Mouse (Mus musculus) kidney, embryonic 15.5 days (tissue): ENCODE results near the gene Nckap5. TPM values are rescaled to one million over a fixed set of nuclear protein-coding genes. Genes with fewer than 3 reads are reported as not detected.

Experiments used
- ATAC-seq: fragments of 200-750 bp; cut with Nextera tagmentation; replicated peaks from 2 replicates; pipeline ENCODE4 v1.8.0; 2017; ENCODE audit warnings: moderate TSS enrichment; ENCODE audit not compliant: low FRiP score
- H3K27ac ChIP-seq: fragments of 300-500 bp; sonication (generic); 2 replicates; pipeline ENCODE4 v1.5.1; 2015; ENCODE audit warnings: mild to moderate bottlenecking, inconsistent platforms
- H3K27me3 ChIP-seq: fragments of 300-500 bp; sonication (generic); 2 replicates; pipeline ENCODE4 v1.6.1; 2015; ENCODE audit warnings: inconsistent platforms
- H3K36me3 ChIP-seq: fragments of 300-500 bp; sonication (generic); 2 replicates; pipeline ENCODE4 v1.6.1; 2015; ENCODE audit warnings: inconsistent platforms
- H3K4me1 ChIP-seq: fragments of 300-500 bp; sonication (generic); 2 replicates; pipeline ENCODE4 v1.6.1; 2015; ENCODE audit warnings: inconsistent platforms
- H3K4me2 ChIP-seq: fragments of 300-500 bp; sonication (generic); 2 replicates; pipeline ENCODE4 v1.6.1; 2015; ENCODE audit warnings: moderate library complexity, mild to moderate bottlenecking, inconsistent platforms
- H3K4me3 ChIP-seq: fragments of 300-500 bp; sonication (generic); replicated peaks from 2 replicates; pipeline ENCODE4 v1.5.1; 2015; ENCODE audit warnings: mild to moderate bottlenecking, inconsistent platforms
- H3K9ac ChIP-seq: fragments of 300-500 bp; sonication (generic); 2 replicates; pipeline ENCODE4 v1.6.1; 2015; ENCODE audit warnings: mild to moderate bottlenecking, inconsistent platforms
- H3K9me3 ChIP-seq: fragments of 300-500 bp; sonication (generic); replicated peaks from 2 replicates; pipeline ENCODE4 v1.6.1; 2016; ENCODE audit warnings: inconsistent platforms
- WGBS: fragments of 180-500 bp; shearing (Covaris S2); methylation state at CpG from one replicate; pipeline ENCODE4 v1.1.7; 2015; ENCODE audit warnings: mixed read lengths; 5-methylcytosine and 5-hydroxymethylcytosine counted together
- polyA plus RNA-seq: library from polyadenylated mRNA; unstranded; fragments of >200 nt; fragmentation: Nextera tagmentation; extraction: Ambion mirVana; gene quantifications from 2 replicates; pipeline ENCODE4 v1.2.1, GENCODE M21; 2015

Gene Nckap5
- polyA plus RNA-seq, 1 experiment from 2014 or later, result 4.4 TPM

GRCm38 (mm10) chr1:126763192-126763591, 67.4 kb downstream of the Nckap5 start:
- no peaks in the 10 kb centered on the region for H3K36me3 ChIP-seq
- no peak overlapping the region for H3K27ac ChIP-seq
- H3K9me3 ChIP-seq, result no peaks in the 10 kb centered on the region
- H3K27me3 ChIP-seq, result no peaks in the 10 kb centered on the region
- 94% methylated on average over 2 of the region's 2 CpGs for WGBS
- ATAC-seq, result no peak
- no peaks in the 10 kb centered on the region for H3K4me1 ChIP-seq
- no peak overlapping the region for H3K4me3 ChIP-seq
- no peak overlapping the region for H3K9ac ChIP-seq
- H3K4me2 ChIP-seq, result no peak overlapping the region

- WGBS, result 68% methylated on average over 2 of the region's 2 CpGs
- no peak for ATAC-seq
Observed at GRCm38 (mm10) chr1:126760386-126760785, 70.2 kb downstream of the Nckap5 start.

GRCm38 (mm10) chr1:126755682-126756081, 74.9 kb downstream of the Nckap5 start:
- Histone ChIP-seq H3K27ac (no peak overlapping the region), H3K9me3 (no peaks in the 10 kb centered on the region), H3K4me3 (no peak overlapping the region), H3K9ac (no peak overlapping the region), H3K4me2 (no peak overlapping the region), H3K36me3 (no peaks in the 10 kb centered on the region), H3K4me1 (no peaks in the 10 kb centered on the region), H3K27me3 (no peaks in the 10 kb centered on the region)
- WGBS, result 32% methylated on average over 5 of the region's 5 CpGs
- ATAC-seq, result no peak

More at GRCm38 (mm10) chr1:126760386-126760785, 70.2 kb downstream of the Nckap5 start:
- no peak overlapping the region for H3K4me3 ChIP-seq
- no peak overlapping the region for H3K9ac ChIP-seq
- H3K4me2 ChIP-seq, result no peak overlapping the region
- no peaks in the 10 kb centered on the region for H3K36me3 ChIP-seq
- no peaks in the 10 kb centered on the region for H3K27me3 ChIP-seq
- no peaks in the 10 kb centered on the region for H3K9me3 ChIP-seq
- H3K27ac ChIP-seq, result no peak overlapping the region
- H3K4me1 ChIP-seq, result no peaks in the 10 kb centered on the region

- H3K4me2 ChIP-seq, result no peak overlapping the region
- ATAC-seq, result no peak
- H3K27me3 ChIP-seq, result no peaks in the 10 kb centered on the region
- H3K27ac ChIP-seq, result no peak overlapping the region
- no peaks in the 10 kb centered on the region for H3K9me3 ChIP-seq
- no peaks in the 10 kb centered on the region for H3K36me3 ChIP-seq
- H3K9ac ChIP-seq, result no peak overlapping the region
- no peaks in the 10 kb centered on the region for H3K4me1 ChIP-seq
- no peak overlapping the region for H3K4me3 ChIP-seq
Observed at GRCm38 (mm10) chr1:126753611-126754010, 77.0 kb downstream of the Nckap5 start.

- Histone ChIP-seq H3K4me1 (no peaks in the 10 kb centered on the region), H3K4me2 (no peak overlapping the region), H3K9me3 (no peaks in the 10 kb centered on the region), H3K36me3 (no peaks in the 10 kb centered on the region), H3K27me3 (no peaks in the 10 kb centered on the region), H3K4me3 (no peak overlapping the region), H3K27ac (no peak overlapping the region), H3K9ac (no peak overlapping the region)
- WGBS, result 56% methylated on average over 13 of the region's 13 CpGs
- no peak for ATAC-seq
Observed at GRCm38 (mm10) chr1:126752247-126753037, 78.2 kb downstream of the Nckap5 start.

- H3K9me3 ChIP-seq, result no peaks in the 10 kb centered on the region
- no peaks in the 10 kb centered on the region for H3K27me3 ChIP-seq
- no peak overlapping the region for H3K4me2 ChIP-seq
- WGBS, result 64% methylated on average over 6 of the region's 6 CpGs
- no peak overlapping the region for H3K27ac ChIP-seq
- H3K36me3 ChIP-seq, result no peaks in the 10 kb centered on the region
- H3K4me1 ChIP-seq, result no peaks in the 10 kb centered on the region
- no peak overlapping the region for H3K9ac ChIP-seq
- H3K4me3 ChIP-seq, result no peak overlapping the region
- ATAC-seq, result no peak
Observed at GRCm38 (mm10) chr1:126751137-126751536, 79.5 kb downstream of the Nckap5 start.

GRCm38 (mm10) chr1:126750156-126750555, 80.4 kb downstream of the Nckap5 start:
- no peak for ATAC-seq
- H3K27ac ChIP-seq, result no peak overlapping the region
- H3K36me3 ChIP-seq, result no peaks in the 10 kb centered on the region
- H3K9me3 ChIP-seq, result no peaks in the 10 kb centered on the region
- no peak overlapping the region for H3K9ac ChIP-seq
- no peaks in the 10 kb centered on the region for H3K27me3 ChIP-seq
- no peak overlapping the region for H3K4me3 ChIP-seq
- H3K4me2 ChIP-seq, result no peak overlapping the region
- WGBS, result 93% methylated on average over 3 of the region's 3 CpGs
- H3K4me1 ChIP-seq, result peaks cover 5% of the 10 kb centered on the region; the same call in 1 of the 2 replicates

- H3K9me3 ChIP-seq, result no peaks in the 10 kb centered on the region
- no peaks in the 10 kb centered on the region for H3K27me3 ChIP-seq
- H3K4me3 ChIP-seq, result no peak overlapping the region
- H3K9ac ChIP-seq, result no peak overlapping the region
- WGBS, result 71% methylated on average over 4 of the region's 4 CpGs
- no peak overlapping the region for H3K4me2 ChIP-seq
- no peak for ATAC-seq
- peaks cover 10% of the 10 kb centered on the region; the same call in 1 of the 2 replicates for H3K4me1 ChIP-seq
- H3K27ac ChIP-seq, result no peak overlapping the region
- H3K36me3 ChIP-seq, result no peaks in the 10 kb centered on the region
Observed at GRCm38 (mm10) chr1:126747914-126748313, 82.7 kb downstream of the Nckap5 start.

- WGBS, result 29% methylated on average over 4 of the region's 4 CpGs
- no peaks in the 10 kb centered on the region for H3K36me3 ChIP-seq
- no peak overlapping the region for H3K9ac ChIP-seq
- no peak overlapping the region for H3K4me2 ChIP-seq
- no peak overlapping the region for H3K27ac ChIP-seq
- H3K4me1 ChIP-seq, result peaks cover 13% of the 10 kb centered on the region; the same call in 1 of the 2 replicates
- no peaks in the 10 kb centered on the region for H3K27me3 ChIP-seq
- ATAC-seq, result 0 out of 2 replicates have a peak, but pooled peaks have one; percentile 55
- no peaks in the 10 kb centered on the region for H3K9me3 ChIP-seq
- no peak overlapping the region for H3K4me3 ChIP-seq
Observed at GRCm38 (mm10) chr1:126745482-126746136, 85.0 kb downstream of the Nckap5 start.

GRCm38 (mm10) chr1:126744631-126745305, 85.8 kb downstream of the Nckap5 start:
- no peaks in the 10 kb centered on the region for H3K27me3 ChIP-seq
- peaks cover 13% of the 10 kb centered on the region; the same call in 1 of the 2 replicates for H3K4me1 ChIP-seq
- H3K9me3 ChIP-seq, result no peaks in the 10 kb centered on the region
- H3K36me3 ChIP-seq, result no peaks in the 10 kb centered on the region
- no peak overlapping the region for H3K4me2 ChIP-seq
- no peak for ATAC-seq
- 64% methylated on average over 14 of the region's 14 CpGs for WGBS
- H3K9ac ChIP-seq, result no peak overlapping the region
- no peak overlapping the region for H3K4me3 ChIP-seq
- no peak overlapping the region for H3K27ac ChIP-seq

- Histone ChIP-seq H3K36me3 (no peaks in the 10 kb centered on the region), H3K27ac (0 out of 2 replicates have a peak overlapping the region, but pooled peaks have one; percentile 20), H3K9ac (peak overlapping the region; percentile 35; the same call in 1 of the 2 replicates), H3K27me3 (peaks cover 12% of the 10 kb centered on the region; the same call in 1 of the 2 replicates), H3K4me3 (peak overlapping the region; percentile 42), H3K4me1 (peaks cover 24% of the 10 kb centered on the region), H3K4me2 (peak overlapping the region; percentile 67), H3K9me3 (no peaks in the 10 kb centered on the region)
- 2% methylated on average over 12 of the region's 12 CpGs for WGBS
- ATAC-seq, result no peak; the same call in 1 of the 2 replicates
Observed at GRCm38 (mm10) chr1:126738291-126738640, 92.3 kb downstream of the Nckap5 start.
